Mouse (Mus musculus) thymus, adult 2 months (tissue): ENCODE measurements around the gene Arhgap17.

Source experiments
- CTCF ChIP-seq: fragments of 200-500 bp; IDR thresholded peaks from 2 replicates; pipeline ENCODE4 v1.5.1; 2012; ENCODE audit warnings: mild to moderate bottlenecking, control low read depth, low read length, moderate library complexity, borderline replicate concordance; ENCODE audit not compliant: control insufficient read depth, poor library complexity, insufficient read depth; ENCODE audit errors: extremely low read depth
- POLR2A ChIP-seq: fragments of 200-500 bp; IDR thresholded peaks from 2 replicates; pipeline ENCODE4 v1.6.1; 2012; ENCODE audit warnings: mild to moderate bottlenecking, low read length, control low read depth, moderate library complexity; ENCODE audit not compliant: control insufficient read depth, poor library complexity, insufficient read depth; ENCODE audit errors: extremely low read depth

GRCm38 (mm10) chr7:123298225-123298624 is 71.5 kb downstream of the Arhgap17 start:
- TF ChIP-seq CTCF: no peak
- no peak for TF ChIP-seq POLR2A
